Mouse (Mus musculus): ENCODE measurements around the gene Col5a3.

DNA sequence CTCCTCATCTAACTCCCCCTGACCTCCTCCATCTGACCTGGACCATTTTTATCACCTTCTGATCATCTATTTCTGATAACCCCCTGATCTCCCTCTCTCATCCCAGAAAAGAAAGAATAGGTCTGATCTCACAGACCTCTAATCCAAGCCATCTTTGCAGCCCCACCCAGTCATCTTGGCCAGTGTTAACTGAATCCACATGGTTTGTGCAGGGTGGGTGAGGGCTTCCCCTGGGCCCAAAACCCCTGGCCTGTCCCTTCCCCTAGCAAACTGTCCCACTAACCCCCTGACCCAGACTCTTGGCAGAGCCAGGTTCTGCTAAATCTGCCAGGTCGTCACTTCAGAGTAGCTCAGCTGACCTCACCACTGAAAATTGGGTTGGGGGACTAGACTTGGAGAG is 4.1 kb downstream of the Col5a3 start:
- no peak for TF ChIP-seq POLR2A (IDR thresholded peaks at IDR 0.05; ENCODE audit: insufficient read depth, low read length)
- no peak for TF ChIP-seq CTCF (IDR thresholded peaks at IDR 0.05; ENCODE audit: low read depth, low read length)

Data from ES-Bruce4 (cell line).